Mouse (Mus musculus) ES-Bruce4 (cell line): ENCODE results near the gene Trim69.

Experiments
- CTCF ChIP-seq: IDR thresholded peaks from one replicate; pipeline ENCODE4 v1.8.1; 2011; ENCODE audit warnings: low read depth, low read length
- POLR2A ChIP-seq: IDR thresholded peaks from one replicate; pipeline ENCODE4 v1.8.1; 2011; ENCODE audit warnings: low read length; ENCODE audit not compliant: insufficient read depth

GRCm38 (mm10) chr2:122149716-122150115 lies 10.8 kb upstream of the Trim69 start:
- TF ChIP-seq CTCF (no peak), POLR2A (no peak)
